Mouse (Mus musculus) layer of hippocampus, adult 9-11 months (tissue): Measurements from ENCODE around the gene Efcab6.
"Not testable (repeated sequence)": the region's sequence is repeated elsewhere in the genome, so short reads cannot be mapped to it uniquely, and the experiment has no call there.

Source experiments
- DNase-seq: peaks from one replicate; pipeline ENCODE4 v3.0.0; 2022

The Efcab6 gene

GRCm38 (mm10) chr15:84065140-84065539 lies at the start of gene Efcab6:
Gene Efcab6 (minus strand): TSS chr15:84065379.
- DNase-seq: peak; percentile 64

DNA sequence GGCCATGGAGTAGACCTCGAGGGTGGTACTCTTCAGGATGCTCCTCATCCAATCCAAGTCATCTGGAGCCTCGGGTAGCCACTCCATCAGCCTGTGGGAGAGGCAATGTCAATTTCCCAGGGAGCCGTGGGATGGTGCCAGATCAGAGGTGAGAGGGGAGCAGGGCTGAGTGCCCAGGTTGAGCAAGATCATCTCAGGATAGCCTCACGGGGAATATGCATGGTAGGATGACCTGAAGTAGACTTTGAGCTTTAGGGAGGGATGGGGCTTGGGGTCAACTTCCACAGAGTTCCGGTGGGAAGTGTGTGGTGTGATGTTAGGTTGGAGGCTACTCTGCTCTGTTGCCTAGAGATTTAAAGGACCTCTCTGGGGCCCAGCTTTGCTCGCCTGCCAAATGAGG lies 48.7 kb upstream of the Efcab6 start:
- DNase-seq: no peak

DNA sequence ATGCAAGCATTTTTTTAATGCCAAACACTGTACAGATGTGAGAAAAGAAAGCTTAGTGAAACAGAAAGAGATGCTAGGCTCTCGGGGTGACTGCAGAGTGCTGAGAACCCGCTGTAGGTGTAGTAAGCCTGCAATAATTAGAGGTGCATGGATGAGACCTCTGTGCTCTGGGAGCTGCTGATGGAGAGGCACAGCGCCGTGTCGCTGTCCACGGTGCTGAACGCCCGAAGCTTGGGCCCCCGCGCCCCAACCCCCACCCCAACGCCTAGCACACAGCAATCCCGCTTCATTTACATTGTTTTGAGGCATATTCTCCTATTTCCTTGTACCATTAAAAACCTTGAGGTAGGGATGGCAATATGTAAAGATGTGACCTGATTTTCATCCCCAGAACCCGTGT lies 43.7 kb upstream of the Efcab6 start:
- no peak for DNase-seq

GRCm38 (mm10) chr15:84105924-84106500 lies 40.8 kb upstream of the Efcab6 start:
- DNase-seq: no peak

GRCm38 (mm10) chr15:84105105-84105923 lies 40.1 kb upstream of the Efcab6 start, which contains the start of gene Sult4a1:
Gene Sult4a1 (minus strand): TSS chr15:84105754.
- peak; percentile 43 for DNase-seq

- DNase-seq: no peak
Observed at GRCm38 (mm10) chr15:84104626-84105025, 39.4 kb upstream of the Efcab6 start.

GRCm38 (mm10) chr15:84097536-84097935 lies 32.4 kb upstream of the Efcab6 start:
- DNase-seq: not testable (repeated sequence)

DNA sequence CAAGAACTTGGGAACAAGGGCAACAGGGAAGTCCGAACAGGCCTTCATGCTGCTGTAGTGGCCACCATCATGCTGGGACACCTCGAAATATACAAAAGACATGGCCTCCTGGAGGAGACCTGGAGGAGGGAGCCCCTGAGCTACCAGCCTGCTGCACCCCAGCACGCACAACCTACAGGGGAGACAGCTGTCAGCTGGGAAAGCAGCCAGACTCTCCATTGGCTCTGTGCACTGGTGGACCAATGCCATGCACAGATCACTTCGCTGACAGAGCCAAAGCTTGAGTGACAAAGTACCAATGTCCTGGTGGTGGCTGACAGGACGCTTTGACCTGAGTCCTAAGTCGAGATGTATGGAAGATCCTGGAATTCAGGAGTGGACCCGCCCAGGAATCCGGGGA lies 30.9 kb upstream of the Efcab6 start:
- no peak for DNase-seq

- no peak for DNase-seq
Observed at GRCm38 (mm10) chr15:84094921-84095320, 29.7 kb upstream of the Efcab6 start.

DNA sequence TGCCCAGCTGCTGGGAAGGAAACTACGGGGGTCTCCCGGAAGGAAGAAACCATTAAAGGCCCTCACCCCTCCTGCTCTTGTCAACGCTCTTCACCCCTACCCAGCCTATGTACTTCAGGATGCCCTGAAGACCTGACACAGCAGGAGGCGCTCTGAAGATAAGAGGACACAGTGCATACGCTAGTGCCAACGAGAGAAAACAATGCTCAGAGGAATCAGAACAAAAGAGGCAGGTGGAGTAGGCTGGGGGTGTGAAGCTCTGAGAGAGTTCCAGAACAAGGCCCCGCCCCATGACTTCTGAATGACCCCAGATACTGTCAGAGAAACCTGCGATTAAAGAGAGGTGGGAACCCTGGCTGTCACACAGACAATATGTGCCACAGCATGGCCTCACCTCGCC lies 21.6 kb upstream of the Efcab6 start:
- DNase-seq: no peak

DNA sequence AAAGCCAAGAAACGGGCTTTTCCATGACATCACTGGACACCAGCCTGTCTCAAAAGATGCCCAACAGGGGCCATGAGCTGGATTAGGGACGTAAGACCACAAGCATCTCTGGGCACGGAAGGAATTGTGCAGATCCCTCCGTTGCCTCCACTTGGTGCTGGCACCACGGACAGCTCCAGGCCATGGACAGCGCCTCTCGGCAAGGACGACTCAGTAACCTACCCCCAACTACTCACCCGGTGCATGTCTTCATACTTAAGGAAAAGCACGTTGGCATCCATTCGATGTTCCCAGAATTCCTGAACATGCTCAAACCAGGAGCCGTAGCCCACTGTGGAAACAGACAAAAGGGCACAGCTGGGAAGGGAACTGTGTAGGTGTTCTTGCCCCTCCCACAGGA lies 21.2 kb upstream of the Efcab6 start:
- no peak for DNase-seq

GRCm38 (mm10) chr15:84080069-84080468 lies 14.9 kb upstream of the Efcab6 start:
- no peak for DNase-seq

GRCm38 (mm10) chr15:84079519-84079918 lies 14.3 kb upstream of the Efcab6 start:
- no peak for DNase-seq

GRCm38 (mm10) chr15:84078667-84079066 lies 13.5 kb upstream of the Efcab6 start:
- no peak for DNase-seq

- DNase-seq: no peak
Observed at GRCm38 (mm10) chr15:84077151-84077550, 12.0 kb upstream of the Efcab6 start.

- no peak for DNase-seq
Observed at GRCm38 (mm10) chr15:84074705-84075185, 9.6 kb upstream of the Efcab6 start.

DNA sequence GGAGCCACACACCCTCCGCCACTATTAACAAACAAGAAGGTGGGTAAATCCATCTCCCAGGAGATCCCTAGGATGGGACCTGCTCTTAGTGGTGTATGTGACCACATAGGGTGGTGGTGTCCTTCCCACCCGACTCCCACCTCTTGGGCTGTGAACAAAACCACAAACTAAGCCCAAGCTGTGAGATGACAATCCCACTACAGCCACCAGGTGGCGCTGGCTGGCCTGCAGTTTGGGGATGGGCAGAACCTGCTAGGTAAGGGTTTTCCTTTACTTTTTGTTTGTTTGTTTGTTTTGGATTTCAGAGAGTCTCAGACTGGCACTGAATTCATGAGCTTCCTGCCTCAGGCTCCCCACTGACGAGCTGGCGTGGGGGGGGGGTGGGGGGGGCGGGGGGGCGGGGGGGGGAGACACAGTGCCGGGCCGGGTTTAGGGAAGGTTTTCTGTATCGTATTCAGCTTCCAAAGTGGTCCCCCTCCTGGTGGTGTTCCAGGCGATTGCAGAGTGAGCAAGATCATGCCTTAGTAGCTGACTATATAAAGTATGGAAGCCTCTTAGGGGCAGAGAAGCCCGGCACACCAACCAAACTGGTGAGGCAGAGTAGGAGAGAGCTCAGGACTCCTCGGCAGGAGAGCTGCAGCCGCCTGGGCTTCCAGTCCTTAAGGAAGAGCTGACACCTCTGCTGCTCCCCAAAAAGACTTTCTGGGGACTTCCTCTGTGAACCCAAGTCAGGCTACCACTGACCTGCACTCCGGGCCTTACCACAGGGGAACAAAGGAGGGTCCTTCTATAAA lies 8.9 kb upstream of the Efcab6 start:
- DNase-seq: peak; percentile 56

DNA sequence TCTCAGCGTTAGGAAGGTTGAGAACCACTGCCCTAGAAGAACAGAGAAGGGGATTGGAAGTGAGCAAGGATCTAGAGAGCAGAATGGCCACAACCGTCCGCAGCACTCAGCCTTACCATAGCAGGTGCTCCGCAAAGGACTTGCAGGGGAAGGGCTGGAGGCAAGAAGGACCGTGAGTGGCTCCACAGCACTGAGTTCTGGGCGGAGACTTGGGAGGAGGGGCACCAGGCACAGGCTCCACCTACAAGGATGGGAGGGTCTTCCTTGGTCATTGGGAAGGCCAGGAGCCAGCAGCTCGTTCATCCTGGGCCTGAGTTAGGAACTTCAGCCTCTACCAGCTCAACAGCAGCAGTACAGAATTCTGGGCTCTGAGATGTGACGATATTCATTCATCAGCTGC lies 7.9 kb upstream of the Efcab6 start:
- DNase-seq: no peak

DNA sequence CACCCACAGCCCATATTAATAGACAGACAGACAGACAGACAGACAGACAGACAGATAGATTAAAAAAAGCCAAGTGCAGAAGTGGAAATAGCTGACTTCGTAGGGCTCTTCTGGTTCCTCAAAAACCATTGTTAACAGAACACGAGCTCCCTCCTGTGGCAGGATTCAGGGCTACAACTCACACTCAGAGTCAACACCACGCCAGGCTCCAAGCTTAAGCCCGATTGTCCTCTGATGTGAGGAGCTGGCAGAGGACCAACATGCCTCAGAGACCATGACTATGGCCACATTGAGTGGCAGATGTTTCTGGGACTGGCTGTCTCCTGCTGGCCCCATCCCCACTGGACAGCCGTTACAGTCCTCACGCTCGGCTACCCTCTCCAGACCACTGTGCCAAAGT lies 7.0 kb upstream of the Efcab6 start:
- peak; percentile 89 for DNase-seq

GRCm38 (mm10) chr15:84070116-84070676 lies 5.0 kb upstream of the Efcab6 start:
- DNase-seq: no peak

- no peak for DNase-seq
Observed at GRCm38 (mm10) chr15:84069455-84070050, 4.4 kb upstream of the Efcab6 start.

DNA sequence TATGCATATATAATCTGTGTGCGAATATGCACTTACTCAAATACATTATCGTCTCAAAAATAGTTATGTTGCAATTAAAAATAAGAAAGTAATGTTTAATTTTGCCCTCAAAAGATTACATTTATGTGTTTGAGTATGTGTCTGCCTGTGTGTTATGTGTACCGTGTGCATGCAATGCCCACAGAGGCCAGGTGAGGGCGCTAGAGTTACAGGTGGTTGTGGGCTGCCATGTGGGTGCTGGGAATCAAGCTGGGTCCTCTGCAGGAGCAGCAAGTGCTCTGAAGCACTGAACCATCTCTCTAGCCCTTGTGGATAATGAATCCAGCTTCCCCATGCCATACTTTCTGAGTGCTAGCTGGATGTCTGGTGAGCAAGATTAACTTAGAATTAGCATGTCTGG lies 522 bp upstream of the Efcab6 start:
- no peak for DNase-seq

DNA sequence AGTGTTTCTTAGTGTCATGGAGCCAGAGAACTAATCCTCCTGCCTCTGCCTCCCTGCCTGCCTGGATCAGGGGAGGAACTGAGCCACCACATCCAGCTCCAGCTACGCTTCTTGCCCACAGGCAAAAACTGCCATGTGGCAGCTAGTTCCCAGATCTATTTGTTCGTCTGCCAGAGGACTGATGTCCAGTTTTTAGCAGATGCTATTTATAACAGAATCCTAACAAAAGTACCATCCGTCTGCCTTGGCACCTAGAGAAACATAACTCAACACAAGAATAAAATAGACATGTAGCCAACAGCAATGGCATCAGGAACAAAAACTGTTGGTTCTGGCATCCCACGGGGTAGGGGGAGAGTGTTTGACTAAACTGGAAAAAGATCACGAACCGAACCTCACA lies 6.3 kb downstream of the Efcab6 start:
- no peak for DNase-seq
